Mouse (Mus musculus) limb, embryonic 12.5 days (tissue): ENCODE results near the gene C130032M10Rik. TPM values are rescaled to one million over a fixed set of nuclear protein-coding genes. Genes with fewer than 3 reads are reported as not detected.

Experiments
- ATAC-seq: fragments of 200-750 bp; cut with Nextera tagmentation; 2 replicates; pipeline ENCODE4 v1.8.0; 2017; ENCODE audit warnings: low read depth, moderate TSS enrichment; ENCODE audit not compliant: insufficient number of reproducible peaks, insufficient read depth, low FRiP score, low TSS enrichment
- H3K27ac ChIP-seq: fragments of 300-500 bp; sonication (generic); 2 replicates; pipeline ENCODE4 v1.5.1; 2016; ENCODE audit warnings: mild to moderate bottlenecking, moderate library complexity
- H3K27me3 ChIP-seq: fragments of 300-500 bp; sonication (generic); 2 replicates; pipeline ENCODE4 v1.6.1; 2016; ENCODE audit warnings: mild to moderate bottlenecking, moderate library complexity
- H3K36me3 ChIP-seq: fragments of 300-500 bp; sonication (generic); 2 replicates; pipeline ENCODE4 v1.6.1; 2016; ENCODE audit warnings: mild to moderate bottlenecking, moderate library complexity
- H3K4me1 ChIP-seq: fragments of 300-500 bp; sonication (generic); replicated peaks from 2 replicates; pipeline ENCODE4 v1.6.1; 2016
- H3K4me2 ChIP-seq: fragments of 300-500 bp; sonication (generic); 2 replicates; pipeline ENCODE4 v1.6.1; 2016; ENCODE audit warnings: mild to moderate bottlenecking, moderate library complexity
- H3K4me3 ChIP-seq: fragments of 300-500 bp; sonication (generic); replicated peaks from 2 replicates; pipeline ENCODE4 v1.5.1; 2016; ENCODE audit warnings: mild to moderate bottlenecking
- H3K9ac ChIP-seq: fragments of 300-500 bp; sonication (generic); replicated peaks from 2 replicates; pipeline ENCODE4 v1.6.1; 2016; ENCODE audit warnings: mild to moderate bottlenecking, moderate library complexity
- H3K9me3 ChIP-seq: fragments of 300-500 bp; sonication (generic); 2 replicates; pipeline ENCODE4 v1.6.1; 2016; ENCODE audit warnings: mild to moderate bottlenecking, moderate library complexity
- WGBS: fragments of 180-500 bp; shearing (Covaris S2); methylation state at CpG from one replicate; pipeline ENCODE4 v1.1.7; 2016; 5-methylcytosine and 5-hydroxymethylcytosine counted together
- polyA plus RNA-seq: library from polyadenylated mRNA; unstranded; fragments of >200 nt; fragmentation: Nextera tagmentation; extraction: Ambion mirVana; gene quantifications from 2 replicates; pipeline ENCODE4 v1.2.1, GENCODE M21; 2016

C130032M10Rik gene
- polyA plus RNA-seq, 1 experiment from 2014 or later: 0.70 TPM

DNA sequence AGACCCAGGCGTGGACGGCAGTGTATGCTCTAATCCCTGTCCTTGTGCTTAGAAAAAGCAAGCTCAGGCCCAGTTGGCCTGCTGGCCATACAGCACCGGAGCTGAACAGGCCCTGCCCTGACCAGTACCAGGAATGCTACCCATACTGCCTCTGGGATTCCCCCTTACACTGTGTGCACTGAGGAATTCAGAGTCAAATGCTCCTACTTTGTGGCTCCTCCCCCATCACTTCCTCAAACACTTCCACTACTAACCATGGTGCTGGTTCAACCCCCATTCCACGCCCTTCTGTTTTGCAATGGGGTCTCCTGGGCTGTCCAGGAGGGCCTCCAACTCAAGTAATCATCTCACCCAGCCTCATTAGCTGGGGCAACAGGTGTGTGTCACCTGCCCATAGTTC lies 18.4 kb downstream of the C130032M10Rik start:
- Histone ChIP-seq H3K36me3 (no peaks in the 10 kb centered on the region), H3K4me1 (peaks cover 49% of the 10 kb centered on the region), H3K27me3 (no peaks in the 10 kb centered on the region), H3K9me3 (no peaks in the 10 kb centered on the region), H3K27ac (no peak overlapping the region), H3K4me2 (no peak overlapping the region), H3K4me3 (no peak overlapping the region), H3K9ac (no peak overlapping the region)
- WGBS: 80% methylated on average over 4 of the region's 4 CpGs
- peak; percentile 45; the same call in 1 of the 2 replicates for ATAC-seq

DNA sequence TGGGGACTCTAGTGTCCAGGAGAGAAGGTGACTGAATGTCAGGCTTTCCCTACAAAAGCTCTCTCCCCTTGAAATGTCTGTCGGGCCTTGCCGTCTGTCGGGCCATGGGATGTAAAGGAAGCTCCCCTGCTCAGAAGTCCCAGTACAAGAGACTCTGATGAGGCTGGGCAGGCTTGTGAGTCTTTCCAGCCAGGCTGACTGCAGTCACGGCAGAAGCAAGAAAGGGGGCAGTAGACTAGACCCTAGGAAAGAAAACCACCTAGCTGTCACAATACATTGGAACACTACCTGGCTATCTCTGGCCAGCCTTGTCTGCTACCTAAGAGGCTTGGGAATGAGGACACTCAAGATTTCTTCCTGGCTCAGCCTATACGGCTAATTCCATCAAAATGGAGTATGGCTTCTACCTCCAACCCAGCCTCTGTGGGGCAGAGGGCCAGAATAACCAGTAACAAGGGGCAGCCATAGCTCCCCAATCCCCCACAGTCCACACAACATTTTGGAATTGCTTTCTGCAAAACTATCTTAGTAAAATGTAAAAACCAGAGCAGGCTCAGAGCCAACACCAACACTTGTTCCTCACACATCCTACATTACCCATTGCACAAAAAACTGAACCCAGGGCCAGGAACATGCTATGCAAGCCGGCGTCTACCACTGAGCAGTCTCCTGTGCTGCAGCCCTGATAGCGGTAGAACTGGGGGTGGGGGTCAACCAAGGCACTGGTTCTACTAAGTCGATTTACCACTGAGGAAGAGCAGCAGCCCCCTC lies 19.4 kb downstream of the C130032M10Rik start:
- ATAC-seq: no peak
- Histone ChIP-seq H3K4me2 (no peak overlapping the region), H3K4me1 (peaks cover 56% of the 10 kb centered on the region), H3K27me3 (no peaks in the 10 kb centered on the region), H3K27ac (no peak overlapping the region), H3K36me3 (no peaks in the 10 kb centered on the region), H3K9me3 (no peaks in the 10 kb centered on the region), H3K4me3 (no peak overlapping the region), H3K9ac (no peak overlapping the region)
- 81% methylated on average over 9 of the region's 9 CpGs for WGBS

DNA sequence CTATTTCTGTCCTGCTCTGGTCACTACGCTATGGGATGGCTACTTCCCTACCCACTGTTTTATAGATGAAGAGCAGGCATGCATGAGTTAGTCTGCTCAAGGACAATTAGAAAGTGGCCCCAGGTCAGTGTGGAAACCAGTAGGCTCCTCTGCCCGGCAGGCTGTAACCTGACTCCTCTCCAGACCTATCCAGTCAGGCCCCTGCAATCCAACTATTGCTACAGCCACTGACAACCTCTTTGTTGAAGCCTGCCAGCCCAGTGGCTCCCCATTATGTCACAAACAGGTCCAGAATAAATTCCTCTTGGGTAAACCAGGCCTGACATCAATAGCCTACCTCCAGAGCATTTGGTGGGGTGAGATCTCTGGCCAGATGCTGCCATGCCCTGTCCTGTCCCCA lies 21.1 kb downstream of the C130032M10Rik start:
- Histone ChIP-seq H3K9ac (no peak overlapping the region), H3K27me3 (no peaks in the 10 kb centered on the region), H3K36me3 (no peaks in the 10 kb centered on the region), H3K27ac (peak overlapping the region; percentile 36; the same call in 1 of the 2 replicates), H3K4me1 (peaks cover 41% of the 10 kb centered on the region), H3K4me3 (no peak overlapping the region), H3K4me2 (no peak overlapping the region), H3K9me3 (no peaks in the 10 kb centered on the region)
- 12% methylated on average over 2 of the region's 2 CpGs for WGBS
- ATAC-seq: no peak; the same call in 1 of the 2 replicates

DNA sequence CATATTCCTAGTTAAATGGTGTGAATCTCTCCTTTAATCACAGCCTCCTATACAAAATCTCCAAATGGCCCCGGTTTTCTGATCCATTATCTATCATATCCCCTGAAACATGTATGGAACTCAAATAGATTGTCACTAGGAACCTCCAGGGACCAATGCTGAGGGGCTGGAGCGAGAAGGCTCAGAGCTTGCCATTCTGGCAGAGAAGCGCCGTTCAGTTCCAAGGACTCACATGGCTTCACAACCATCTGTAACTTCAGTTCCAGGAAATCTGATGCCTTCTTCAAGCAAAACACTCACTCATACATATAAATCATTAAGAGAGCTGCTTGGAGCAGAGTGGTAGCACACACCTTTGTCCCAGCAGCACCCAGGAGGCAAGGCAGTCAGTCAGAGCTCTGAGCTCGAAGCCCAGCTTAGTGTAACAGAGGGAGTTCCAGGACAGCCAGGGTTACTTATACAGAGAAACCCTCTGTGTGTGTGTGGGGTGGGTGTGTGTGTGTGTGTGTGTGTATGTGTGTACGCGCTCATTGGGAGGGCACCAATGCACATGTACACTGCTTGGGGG lies 23.6 kb downstream of the C130032M10Rik start:
- no peaks in the 10 kb centered on the region for H3K9me3 ChIP-seq
- WGBS: 56% methylated on average over 7 of the region's 7 CpGs
- H3K4me1 ChIP-seq: peaks cover 37% of the 10 kb centered on the region
- H3K4me2 ChIP-seq: no peak overlapping the region
- no peak for ATAC-seq
- no peak overlapping the region for H3K4me3 ChIP-seq
- H3K27ac ChIP-seq: peak overlapping the region; percentile 17; the same call in 1 of the 2 replicates
- no peaks in the 10 kb centered on the region for H3K27me3 ChIP-seq
- H3K36me3 ChIP-seq: no peaks in the 10 kb centered on the region
- no peak overlapping the region for H3K9ac ChIP-seq

DNA sequence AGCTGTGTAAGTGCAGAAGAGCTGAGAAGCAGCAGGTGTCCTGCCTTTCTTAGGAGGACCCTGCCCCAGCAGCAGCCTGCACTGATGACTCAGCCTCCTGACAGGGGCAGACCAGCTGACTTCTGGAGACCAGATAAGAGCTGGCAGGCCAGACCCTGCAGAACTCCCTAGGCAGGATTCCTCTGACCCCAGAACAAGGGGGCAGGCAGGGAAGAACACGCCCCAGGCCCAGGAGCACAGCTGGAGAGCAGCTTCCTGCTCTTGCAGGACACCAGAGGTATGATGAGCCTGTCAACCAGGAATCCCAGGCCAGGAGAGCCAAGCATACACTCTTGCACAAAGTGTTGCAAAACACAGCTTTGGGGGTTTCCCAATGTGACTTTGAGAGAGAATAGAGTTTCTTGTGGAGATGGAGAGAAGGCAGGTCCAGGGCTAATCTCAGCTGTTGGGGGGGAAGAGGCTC lies 25.8 kb downstream of the C130032M10Rik start:
- no peak for ATAC-seq
- H3K4me1 ChIP-seq: peaks cover 59% of the 10 kb centered on the region
- H3K9ac ChIP-seq: no peak overlapping the region
- no peaks in the 10 kb centered on the region for H3K36me3 ChIP-seq
- WGBS: 39% methylated on average over 1 of the region's 1 CpGs
- H3K27me3 ChIP-seq: no peaks in the 10 kb centered on the region
- no peak overlapping the region for H3K4me2 ChIP-seq
- no peaks in the 10 kb centered on the region for H3K9me3 ChIP-seq
- H3K4me3 ChIP-seq: no peak overlapping the region
- H3K27ac ChIP-seq: no peak overlapping the region

DNA sequence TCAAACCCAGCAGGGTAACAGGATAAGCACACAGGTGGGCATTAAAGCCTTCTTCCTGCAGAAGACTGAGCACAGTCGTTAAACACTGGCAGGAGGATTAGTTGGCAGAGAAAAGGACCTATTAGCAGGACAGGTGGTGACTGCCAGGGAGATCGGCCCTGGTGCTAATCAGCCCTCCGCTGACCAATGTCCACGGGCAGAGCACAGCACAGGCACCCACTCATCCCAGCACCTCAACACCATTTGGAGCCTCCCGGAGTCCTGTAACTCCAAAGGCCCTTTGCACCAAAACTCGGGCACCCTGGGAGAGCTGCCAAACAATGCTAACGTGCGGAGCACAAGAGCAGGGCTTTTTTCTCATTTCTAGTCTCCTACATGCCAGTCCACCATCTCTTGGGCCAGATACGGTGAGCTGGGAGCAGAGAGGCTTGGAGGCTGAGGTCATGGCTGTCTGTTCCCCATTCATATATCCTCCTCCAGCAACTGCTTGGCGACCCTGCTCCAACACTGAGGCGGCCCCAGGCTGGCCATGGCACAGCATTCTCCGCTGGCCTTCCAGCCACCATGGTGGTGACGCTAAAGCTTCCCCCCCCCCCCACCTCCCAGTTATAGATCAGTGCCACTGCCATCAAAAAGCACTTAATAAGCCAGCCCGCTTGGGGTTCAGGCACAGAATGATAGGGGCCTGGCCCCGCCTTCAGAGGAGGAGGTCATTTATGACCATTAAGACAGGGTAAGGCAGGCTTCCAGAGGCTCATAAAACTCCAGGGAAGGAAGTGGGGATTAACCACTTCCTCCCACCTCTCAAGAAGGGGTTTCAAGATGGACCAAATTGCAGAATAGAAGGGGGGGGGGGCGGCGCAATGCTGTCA lies 28.6 kb downstream of the C130032M10Rik start:
- WGBS: 17% methylated on average over 17 of the region's 17 CpGs
- Histone ChIP-seq H3K4me1 (peaks cover 59% of the 10 kb centered on the region), H3K27me3 (no peaks in the 10 kb centered on the region), H3K4me2 (peak overlapping the region; percentile 46), H3K9ac (no peak overlapping the region), H3K36me3 (no peaks in the 10 kb centered on the region), H3K4me3 (peak overlapping the region; percentile 21), H3K9me3 (no peaks in the 10 kb centered on the region), H3K27ac (peak overlapping the region; percentile 72; the same call in 1 of the 2 replicates)
- peak; percentile 28; the same call in 1 of the 2 replicates for ATAC-seq

DNA sequence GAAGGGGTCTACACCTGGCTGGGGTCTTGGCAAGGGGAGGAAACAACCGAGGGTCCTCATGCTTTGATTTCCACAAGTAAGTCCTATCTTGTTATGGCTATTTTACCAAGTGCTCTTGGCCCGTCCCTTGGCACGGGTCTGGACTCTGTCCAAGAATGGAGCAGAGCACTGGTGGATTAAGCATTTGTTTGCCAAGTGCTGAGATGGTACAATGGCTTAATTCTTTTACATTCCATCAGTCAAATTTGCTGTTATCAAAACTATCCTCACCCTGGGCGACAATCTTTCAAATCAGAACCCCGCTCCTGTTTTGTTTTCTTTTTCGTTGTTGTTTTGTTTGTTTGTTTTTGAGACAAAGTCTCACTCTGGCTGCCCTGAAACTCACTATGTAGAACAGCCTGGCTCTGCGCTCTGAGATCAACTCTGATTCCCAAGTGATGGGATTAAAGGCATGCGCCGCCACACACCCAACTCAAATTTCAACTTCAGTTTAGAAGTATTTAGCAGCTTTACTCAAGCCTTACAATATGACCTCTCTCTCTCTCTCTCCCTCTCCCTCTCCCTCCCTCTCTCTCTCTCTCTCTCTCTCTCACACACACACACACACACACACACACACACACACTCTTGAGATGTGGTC lies 29.4 kb downstream of the C130032M10Rik start:
- peak overlapping the region; percentile 21; the same call in 1 of the 2 replicates for H3K4me3 ChIP-seq
- ATAC-seq: no peak; the same call in 1 of the 2 replicates
- no peak overlapping the region for H3K9ac ChIP-seq
- H3K36me3 ChIP-seq: no peaks in the 10 kb centered on the region
- 16% methylated on average over 9 of the region's 9 CpGs for WGBS
- H3K4me2 ChIP-seq: peak overlapping the region; percentile 46
- H3K9me3 ChIP-seq: no peaks in the 10 kb centered on the region
- peaks cover 63% of the 10 kb centered on the region for H3K4me1 ChIP-seq
- H3K27me3 ChIP-seq: no peaks in the 10 kb centered on the region
- peak overlapping the region; percentile 72 for H3K27ac ChIP-seq

DNA sequence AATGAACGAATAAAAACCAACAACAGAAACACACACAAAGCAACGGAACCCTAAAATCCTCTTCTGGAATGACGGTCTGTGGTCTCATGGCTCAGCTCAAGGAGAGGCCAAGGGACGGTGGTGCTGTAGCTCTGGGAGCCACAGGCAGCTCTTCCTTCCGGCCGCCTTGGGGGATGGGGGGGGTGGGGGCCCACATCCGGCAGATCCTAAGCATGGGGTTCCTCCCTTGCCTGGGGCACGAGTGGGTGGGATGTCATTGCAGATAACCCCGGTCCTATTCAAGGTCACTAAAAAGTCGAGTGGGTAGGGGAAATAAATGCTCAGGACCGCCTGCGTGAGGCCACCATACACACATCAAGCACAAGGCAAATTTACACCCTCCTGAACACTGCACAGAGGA lies 31.3 kb downstream of the C130032M10Rik start:
- peaks cover 70% of the 10 kb centered on the region for H3K4me1 ChIP-seq

DNA sequence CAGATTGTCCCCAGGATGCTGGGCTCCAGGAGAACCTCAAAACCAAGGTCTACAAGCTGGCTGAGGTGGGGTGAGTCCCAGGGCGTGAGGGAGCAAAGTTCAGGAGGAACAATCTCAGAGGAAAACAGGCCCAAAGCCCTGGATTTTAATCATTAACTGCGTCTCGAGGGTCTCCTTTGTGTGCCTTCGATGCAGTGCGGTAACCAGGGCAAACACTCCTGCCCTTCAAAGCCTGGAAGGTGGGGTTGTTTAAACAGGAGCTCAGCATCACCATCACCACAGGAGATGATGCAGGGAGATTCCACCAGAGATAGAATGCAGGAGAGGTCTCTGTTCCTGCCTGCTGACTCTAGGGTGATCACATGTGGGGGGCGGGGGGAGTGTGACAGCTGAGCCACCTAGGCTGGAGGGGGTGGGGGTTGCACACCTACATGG lies 32.2 kb downstream of the C130032M10Rik start:
- no peaks in the 10 kb centered on the region for H3K27me3 ChIP-seq
- no peak overlapping the region for H3K4me3 ChIP-seq
- peaks cover 70% of the 10 kb centered on the region for H3K4me1 ChIP-seq
- peak overlapping the region; percentile 20; the same call in 1 of the 2 replicates for H3K27ac ChIP-seq
- no peak overlapping the region for H3K9ac ChIP-seq
- no peaks in the 10 kb centered on the region for H3K9me3 ChIP-seq
- ATAC-seq: no peak
- 36% methylated on average over 6 of the region's 6 CpGs for WGBS
- H3K4me2 ChIP-seq: no peak overlapping the region
- H3K36me3 ChIP-seq: no peaks in the 10 kb centered on the region

More for the DNA sequence above, 31.3 kb downstream of the C130032M10Rik start:
- ATAC-seq: no peak
- 55% methylated on average over 12 of the region's 12 CpGs for WGBS
- Histone ChIP-seq H3K27ac (no peak overlapping the region), H3K9me3 (no peaks in the 10 kb centered on the region), H3K27me3 (no peaks in the 10 kb centered on the region), H3K9ac (no peak overlapping the region), H3K4me2 (no peak overlapping the region), H3K4me3 (no peak overlapping the region), H3K36me3 (no peaks in the 10 kb centered on the region)

DNA sequence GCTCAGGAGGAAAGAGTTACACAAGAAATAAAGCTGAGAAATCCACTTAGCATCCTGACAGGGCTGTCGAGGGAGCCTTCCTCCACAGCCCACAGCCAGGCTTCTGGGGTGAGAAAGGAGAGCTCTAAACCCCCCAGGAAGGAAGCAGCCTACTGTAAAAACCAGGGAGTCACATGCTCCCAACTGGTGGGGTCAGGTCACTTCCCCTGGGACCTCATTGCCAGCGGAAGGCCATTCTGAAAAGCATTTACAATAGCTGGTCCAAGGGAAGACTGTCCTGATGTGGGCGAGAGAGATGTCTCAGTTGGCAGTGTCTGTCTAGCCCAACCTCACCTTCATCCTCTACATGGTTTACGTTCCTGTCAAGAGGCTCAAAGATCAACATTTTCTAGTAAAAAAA lies 33.0 kb downstream of the C130032M10Rik start:
- WGBS: 30% methylated on average over 4 of the region's 4 CpGs
- peaks cover 69% of the 10 kb centered on the region for H3K4me1 ChIP-seq
- no peaks in the 10 kb centered on the region for H3K36me3 ChIP-seq
- no peaks in the 10 kb centered on the region for H3K9me3 ChIP-seq
- no peak for ATAC-seq
- H3K4me2 ChIP-seq: peak overlapping the region; percentile 24; the same call in 1 of the 2 replicates
- H3K9ac ChIP-seq: no peak overlapping the region; the same call in 1 of the 2 replicates
- no peaks in the 10 kb centered on the region for H3K27me3 ChIP-seq
- H3K27ac ChIP-seq: no peak overlapping the region
- no peak overlapping the region for H3K4me3 ChIP-seq
